Mouse (Mus musculus): ENCODE measurements at regions not wholly inside any gene's neighbourhood (a gene's known extent, or its start where the extent isn't known, plus 50 kb on each side); places are given as distances from the start of the nearest gene placed in this dataset.

GRCm38 (mm10) chr9:85452196-85452857, 125.2 kb upstream of the Tent5a start:
- Histone ChIP-seq H3K9ac (no peak overlapping the region), H3K4me3 (ENCODE audit: low read depth, low read length) (no peak overlapping the region), H3K36me3 (ENCODE audit: insufficient read depth) (no peaks in the 10 kb centered on the region), H3K27ac (ENCODE audit: low read depth) (no peak overlapping the region), H3K27me3 (ENCODE audit: insufficient read depth, low read length) (no peaks in the 10 kb centered on the region), H3K9me3 (ENCODE audit: low read depth, low read length) (no peaks in the 10 kb centered on the region), H3K4me2 (no peak overlapping the region), H3K4me1 (ENCODE audit: insufficient read depth) (no peaks in the 10 kb centered on the region)
- no peak for DNase-seq
- no peak for ATAC-seq (ENCODE audit: insufficient read depth)
- 67% methylated on average over 8 of the region's 8 CpGs for WGBS
- no peak for TF ChIP-seq CTCF (IDR thresholded peaks at IDR 0.05; ENCODE audit: low read depth)

- Histone ChIP-seq H3K36me3 (ENCODE audit: insufficient read depth) (no peaks in the 10 kb centered on the region), H3K27ac (ENCODE audit: low read depth) (no peak overlapping the region), H3K4me2 (no peak overlapping the region), H3K4me3 (ENCODE audit: low read depth, low read length) (no peak overlapping the region), H3K9ac (no peak overlapping the region), H3K4me1 (ENCODE audit: insufficient read depth) (no peaks in the 10 kb centered on the region), H3K9me3 (ENCODE audit: low read depth, low read length) (no peaks in the 10 kb centered on the region), H3K27me3 (ENCODE audit: insufficient read depth, low read length) (no peaks in the 10 kb centered on the region)
- ATAC-seq (ENCODE audit: insufficient read depth): no peak
- TF ChIP-seq CTCF (IDR thresholded peaks at IDR 0.05; ENCODE audit: low read depth): no peak
- peak; percentile 8 for DNase-seq
- 76% methylated on average over 5 of the region's 5 CpGs for WGBS
Measured at GRCm38 (mm10) chr9:85451349-85451748, 124.2 kb upstream of the Tent5a start.

- Histone ChIP-seq H3K36me3 (ENCODE audit: insufficient read depth) (no peaks in the 10 kb centered on the region), H3K9ac (no peak overlapping the region), H3K4me1 (ENCODE audit: insufficient read depth) (no peaks in the 10 kb centered on the region), H3K27me3 (ENCODE audit: insufficient read depth, low read length) (no peaks in the 10 kb centered on the region), H3K9me3 (ENCODE audit: low read depth, low read length) (no peaks in the 10 kb centered on the region), H3K4me3 (ENCODE audit: low read depth, low read length) (no peak overlapping the region), H3K27ac (ENCODE audit: low read depth) (no peak overlapping the region), H3K4me2 (no peak overlapping the region)
- ATAC-seq (ENCODE audit: insufficient read depth) (no peak), DNase-seq (no peak)
- TF ChIP-seq CTCF (IDR thresholded peaks at IDR 0.05; ENCODE audit: low read depth): no peak
Measured at GRCm38 (mm10) chr9:85450877-85451276, 123.7 kb upstream of the Tent5a start.

- Histone ChIP-seq H3K9me3 (ENCODE audit: low read depth, low read length) (no peaks in the 10 kb centered on the region), H3K27me3 (ENCODE audit: insufficient read depth, low read length) (no peaks in the 10 kb centered on the region), H3K9ac (no peak overlapping the region), H3K4me2 (no peak overlapping the region), H3K4me3 (ENCODE audit: low read depth, low read length) (no peak overlapping the region), H3K27ac (ENCODE audit: low read depth) (no peak overlapping the region), H3K36me3 (ENCODE audit: insufficient read depth) (no peaks in the 10 kb centered on the region), H3K4me1 (ENCODE audit: insufficient read depth) (no peaks in the 10 kb centered on the region)
- TF ChIP-seq CTCF (IDR thresholded peaks at IDR 0.05; ENCODE audit: low read depth): no peak
- WGBS: 83% methylated on average over 2 of the region's 2 CpGs
- ATAC-seq (ENCODE audit: insufficient read depth): no peak
- no peak for DNase-seq
Measured at GRCm38 (mm10) chr9:85449493-85449892, 122.3 kb upstream of the Tent5a start.

GRCm38 (mm10) chr9:85442761-85443505, 115.8 kb upstream of the Tent5a start:
- WGBS: 62% methylated on average over 4 of the region's 4 CpGs
- DNase-seq: no peak
- Histone ChIP-seq H3K27ac (ENCODE audit: low read depth) (no peak overlapping the region), H3K4me1 (ENCODE audit: insufficient read depth) (no peaks in the 10 kb centered on the region), H3K9ac (no peak overlapping the region), H3K27me3 (ENCODE audit: insufficient read depth, low read length) (no peaks in the 10 kb centered on the region), H3K4me2 (no peak overlapping the region), H3K4me3 (ENCODE audit: low read depth, low read length) (no peak overlapping the region), H3K36me3 (ENCODE audit: insufficient read depth) (no peaks in the 10 kb centered on the region), H3K9me3 (ENCODE audit: low read depth, low read length) (no peaks in the 10 kb centered on the region)
- TF ChIP-seq CTCF (IDR thresholded peaks at IDR 0.05; ENCODE audit: low read depth): no peak
- ATAC-seq (ENCODE audit: insufficient read depth): no peak

GRCm38 (mm10) chr9:85439664-85440063, 112.5 kb upstream of the Tent5a start:
- H3K27ac ChIP-seq (ENCODE audit: low read depth): no peak overlapping the region
- no peaks in the 10 kb centered on the region for H3K27me3 ChIP-seq (ENCODE audit: insufficient read depth, low read length)
- H3K4me2 ChIP-seq: no peak overlapping the region
- no peaks in the 10 kb centered on the region for H3K4me1 ChIP-seq (ENCODE audit: insufficient read depth)
- no peak overlapping the region for H3K4me3 ChIP-seq (ENCODE audit: low read depth, low read length)
- no peak for TF ChIP-seq CTCF (IDR thresholded peaks at IDR 0.05; ENCODE audit: low read depth)
- ATAC-seq (ENCODE audit: insufficient read depth): no peak
- no peaks in the 10 kb centered on the region for H3K36me3 ChIP-seq (ENCODE audit: insufficient read depth)
- WGBS: 33% methylated on average over 1 of the region's 1 CpGs
- no peak for DNase-seq
- H3K9ac ChIP-seq: no peak overlapping the region
- H3K9me3 ChIP-seq (ENCODE audit: low read depth, low read length): no peaks in the 10 kb centered on the region

- Histone ChIP-seq H3K27ac (ENCODE audit: low read depth) (no peak overlapping the region), H3K4me1 (ENCODE audit: insufficient read depth) (no peaks in the 10 kb centered on the region), H3K9me3 (ENCODE audit: low read depth, low read length) (no peaks in the 10 kb centered on the region), H3K36me3 (ENCODE audit: insufficient read depth) (no peaks in the 10 kb centered on the region), H3K4me3 (ENCODE audit: low read depth, low read length) (no peak overlapping the region), H3K27me3 (ENCODE audit: insufficient read depth, low read length) (no peaks in the 10 kb centered on the region), H3K4me2 (no peak overlapping the region), H3K9ac (no peak overlapping the region)
- 71% methylated on average over 2 of the region's 2 CpGs for WGBS
- DNase-seq (no peak), ATAC-seq (ENCODE audit: insufficient read depth) (no peak)
- no peak for TF ChIP-seq CTCF (IDR thresholded peaks at IDR 0.05; ENCODE audit: low read depth)
Measured at GRCm38 (mm10) chr9:85432220-85432619, 105.1 kb upstream of the Tent5a start.

Measured in lung, embryonic 14.5 days (tissue).